Mouse (Mus musculus): ENCODE measurements around the gene Ccl2. TPM values are rescaled to one million over a fixed set of nuclear protein-coding genes. Genes with fewer than 3 reads are reported as not detected.

Ccl2 gene
- polyA plus RNA-seq, 1 experiment from 2014 or later, result 0.88 TPM

- Histone ChIP-seq H3K4me2 (ENCODE audit: low read depth, low read length, severe bottlenecking) (no peak within 1 kb of the TSS), H3K9ac (ENCODE audit: low read length) (no peak within 1 kb of the TSS), H3K4me3 (ENCODE audit: low read depth, low read length) (no peak within 1 kb of the TSS), H3K27ac (ENCODE audit: low read depth, low read length) (no peak within 1 kb of the TSS), H3K4me1 (replicated peaks; ENCODE audit: control insufficient read depth, insufficient read depth, low read length) (no peaks in the 10 kb centered on the region), H3K36me3 (ENCODE audit: control insufficient read depth, insufficient read depth, low read length) (no peaks in the 10 kb centered on the region), H3K27me3 (ENCODE audit: control insufficient read depth, insufficient read depth, low read length) (no peaks in the 10 kb centered on the region), H3K9me3 (ENCODE audit: control insufficient read depth, low read length) (no peaks in the 10 kb centered on the region)
- ATAC-seq (replicated peaks; ENCODE audit: low FRiP score) (no peak), DNase-seq (ENCODE audit: low spot score) (no peak)
- 74% methylated on average over 3 of the region's 3 CpGs for WGBS
Observed at GRCm38 (mm10) chr11:82045471-82045870, 10.1 kb downstream of the Ccl2 start, which contains the start of gene Ccl7. Ccl7 (plus strand) TSS chr11:82045712.

GRCm38 (mm10) chr11:82047746-82048415 lies 12.5 kb downstream of the Ccl2 start:
- H3K36me3 ChIP-seq (ENCODE audit: control insufficient read depth, insufficient read depth, low read length), result no peaks in the 10 kb centered on the region
- WGBS, result 50% methylated on average over 6 of the region's 6 CpGs
- no peak overlapping the region for H3K27ac ChIP-seq (ENCODE audit: low read depth, low read length)
- H3K9ac ChIP-seq (ENCODE audit: low read length), result no peak overlapping the region
- no peak for ATAC-seq (replicated peaks; ENCODE audit: low FRiP score)
- H3K4me2 ChIP-seq (ENCODE audit: low read depth, low read length, severe bottlenecking), result no peak overlapping the region
- H3K9me3 ChIP-seq (ENCODE audit: control insufficient read depth, low read length), result no peaks in the 10 kb centered on the region
- H3K4me1 ChIP-seq (replicated peaks; ENCODE audit: control insufficient read depth, insufficient read depth, low read length), result no peaks in the 10 kb centered on the region
- H3K27me3 ChIP-seq (ENCODE audit: control insufficient read depth, insufficient read depth, low read length), result no peaks in the 10 kb centered on the region
- DNase-seq (ENCODE audit: low spot score), result peak; percentile 64
- H3K4me3 ChIP-seq (ENCODE audit: low read depth, low read length), result no peak overlapping the region

- no peaks in the 10 kb centered on the region for H3K4me1 ChIP-seq (replicated peaks; ENCODE audit: control insufficient read depth, insufficient read depth, low read length)
- H3K4me3 ChIP-seq (ENCODE audit: low read depth, low read length), result no peak overlapping the region
- H3K36me3 ChIP-seq (ENCODE audit: control insufficient read depth, insufficient read depth, low read length), result no peaks in the 10 kb centered on the region
- ATAC-seq (replicated peaks; ENCODE audit: low FRiP score), result no peak
- H3K9me3 ChIP-seq (ENCODE audit: control insufficient read depth, low read length), result no peaks in the 10 kb centered on the region
- no peak overlapping the region for H3K4me2 ChIP-seq (ENCODE audit: low read depth, low read length, severe bottlenecking)
- H3K27ac ChIP-seq (ENCODE audit: low read depth, low read length), result no peak overlapping the region
- no peaks in the 10 kb centered on the region for H3K27me3 ChIP-seq (ENCODE audit: control insufficient read depth, insufficient read depth, low read length)
- WGBS, result 88% methylated on average over 7 of the region's 7 CpGs
- no peak overlapping the region for H3K9ac ChIP-seq (ENCODE audit: low read length)
- no peak for DNase-seq (ENCODE audit: low spot score)
Observed at GRCm38 (mm10) chr11:82053849-82054248, 18.5 kb downstream of the Ccl2 start.

GRCm38 (mm10) chr11:82057646-82058045 lies 22.3 kb downstream of the Ccl2 start, which contains the start of gene Ccl11:
Ccl11 (plus strand) TSS chr11:82057823.
- DNase-seq (ENCODE audit: low spot score) (no peak), ATAC-seq (replicated peaks; ENCODE audit: low FRiP score) (no peak)
- H3K27me3 ChIP-seq (ENCODE audit: control insufficient read depth, insufficient read depth, low read length), result no peaks in the 10 kb centered on the region
- H3K9me3 ChIP-seq (ENCODE audit: control insufficient read depth, low read length), result no peaks in the 10 kb centered on the region
- H3K4me2 ChIP-seq (ENCODE audit: low read depth, low read length, severe bottlenecking), result no peak within 1 kb of the TSS
- H3K4me1 ChIP-seq (replicated peaks; ENCODE audit: control insufficient read depth, insufficient read depth, low read length), result no peaks in the 10 kb centered on the region
- H3K27ac ChIP-seq (ENCODE audit: low read depth, low read length), result no peak within 1 kb of the TSS
- H3K4me3 ChIP-seq (ENCODE audit: low read depth, low read length), result no peak within 1 kb of the TSS
- no peaks in the 10 kb centered on the region for H3K36me3 ChIP-seq (ENCODE audit: control insufficient read depth, insufficient read depth, low read length)
- 83% methylated on average over 6 of the region's 6 CpGs for WGBS
- no peak within 1 kb of the TSS for H3K9ac ChIP-seq (ENCODE audit: low read length)

GRCm38 (mm10) chr11:82062226-82062625 lies 26.9 kb downstream of the Ccl2 start:
- WGBS, result 75% methylated on average over 3 of the region's 3 CpGs

GRCm38 (mm10) chr11:82063454-82063853 lies 28.1 kb downstream of the Ccl2 start:
- no peak overlapping the region for H3K9ac ChIP-seq (ENCODE audit: low read length)
- H3K36me3 ChIP-seq (ENCODE audit: control insufficient read depth, insufficient read depth, low read length), result no peaks in the 10 kb centered on the region
- no peak overlapping the region for H3K27ac ChIP-seq (ENCODE audit: low read depth, low read length)
- no peaks in the 10 kb centered on the region for H3K4me1 ChIP-seq (replicated peaks; ENCODE audit: control insufficient read depth, insufficient read depth, low read length)
- no peaks in the 10 kb centered on the region for H3K9me3 ChIP-seq (ENCODE audit: control insufficient read depth, low read length)
- ATAC-seq (replicated peaks; ENCODE audit: low FRiP score) (no peak), DNase-seq (ENCODE audit: low spot score) (no peak)
- WGBS, result 86% methylated on average over 2 of the region's 2 CpGs
- no peaks in the 10 kb centered on the region for H3K27me3 ChIP-seq (ENCODE audit: control insufficient read depth, insufficient read depth, low read length)
- no peak overlapping the region for H3K4me2 ChIP-seq (ENCODE audit: low read depth, low read length, severe bottlenecking)
- H3K4me3 ChIP-seq (ENCODE audit: low read depth, low read length), result no peak overlapping the region

More at GRCm38 (mm10) chr11:82062226-82062625, 26.9 kb downstream of the Ccl2 start:
- H3K27me3 ChIP-seq (ENCODE audit: control insufficient read depth, insufficient read depth, low read length), result no peaks in the 10 kb centered on the region
- no peaks in the 10 kb centered on the region for H3K4me1 ChIP-seq (replicated peaks; ENCODE audit: control insufficient read depth, insufficient read depth, low read length)
- H3K9ac ChIP-seq (ENCODE audit: low read length), result no peak overlapping the region
- no peak overlapping the region for H3K4me3 ChIP-seq (ENCODE audit: low read depth, low read length)
- no peak overlapping the region for H3K4me2 ChIP-seq (ENCODE audit: low read depth, low read length, severe bottlenecking)
- H3K27ac ChIP-seq (ENCODE audit: low read depth, low read length), result no peak overlapping the region
- ATAC-seq (replicated peaks; ENCODE audit: low FRiP score) (no peak), DNase-seq (ENCODE audit: low spot score) (no peak)
- no peaks in the 10 kb centered on the region for H3K9me3 ChIP-seq (ENCODE audit: control insufficient read depth, low read length)
- H3K36me3 ChIP-seq (ENCODE audit: control insufficient read depth, insufficient read depth, low read length), result no peaks in the 10 kb centered on the region

GRCm38 (mm10) chr11:82066953-82067571 lies 31.7 kb downstream of the Ccl2 start:
- Histone ChIP-seq H3K27me3 (ENCODE audit: control insufficient read depth, insufficient read depth, low read length) (no peaks in the 10 kb centered on the region), H3K27ac (ENCODE audit: low read depth, low read length) (no peak overlapping the region), H3K9ac (ENCODE audit: low read length) (no peak overlapping the region), H3K9me3 (ENCODE audit: control insufficient read depth, low read length) (no peaks in the 10 kb centered on the region), H3K36me3 (ENCODE audit: control insufficient read depth, insufficient read depth, low read length) (no peaks in the 10 kb centered on the region), H3K4me1 (replicated peaks; ENCODE audit: control insufficient read depth, insufficient read depth, low read length) (no peaks in the 10 kb centered on the region), H3K4me3 (ENCODE audit: low read depth, low read length) (no peak overlapping the region), H3K4me2 (ENCODE audit: low read depth, low read length, severe bottlenecking) (no peak overlapping the region)
- DNase-seq (ENCODE audit: low spot score) (no peak), ATAC-seq (replicated peaks; ENCODE audit: low FRiP score) (no peak)
- 82% methylated on average over 7 of the region's 7 CpGs for WGBS

- DNase-seq (ENCODE audit: low spot score) (no peak), ATAC-seq (replicated peaks; ENCODE audit: low FRiP score) (no peak)
- H3K9me3 ChIP-seq (ENCODE audit: control insufficient read depth, low read length), result no peaks in the 10 kb centered on the region
- H3K4me3 ChIP-seq (ENCODE audit: low read depth, low read length), result no peak overlapping the region
- H3K9ac ChIP-seq (ENCODE audit: low read length), result no peak overlapping the region
- WGBS, result 76% methylated on average over 3 of the region's 3 CpGs
- H3K27ac ChIP-seq (ENCODE audit: low read depth, low read length), result no peak overlapping the region
- H3K4me2 ChIP-seq (ENCODE audit: low read depth, low read length, severe bottlenecking), result no peak overlapping the region
- H3K27me3 ChIP-seq (ENCODE audit: control insufficient read depth, insufficient read depth, low read length), result no peaks in the 10 kb centered on the region
- H3K4me1 ChIP-seq (replicated peaks; ENCODE audit: control insufficient read depth, insufficient read depth, low read length), result no peaks in the 10 kb centered on the region
- no peaks in the 10 kb centered on the region for H3K36me3 ChIP-seq (ENCODE audit: control insufficient read depth, insufficient read depth, low read length)
Observed at GRCm38 (mm10) chr11:82071076-82071475, 35.7 kb downstream of the Ccl2 start.

GRCm38 (mm10) chr11:82072374-82072773 lies 37.0 kb downstream of the Ccl2 start:
- no peaks in the 10 kb centered on the region for H3K4me1 ChIP-seq (replicated peaks; ENCODE audit: control insufficient read depth, insufficient read depth, low read length)
- H3K27ac ChIP-seq (ENCODE audit: low read depth, low read length), result no peak overlapping the region
- no peak overlapping the region for H3K4me2 ChIP-seq (ENCODE audit: low read depth, low read length, severe bottlenecking)
- WGBS, result 84% methylated on average over 1 of the region's 1 CpGs
- no peak overlapping the region for H3K9ac ChIP-seq (ENCODE audit: low read length)
- H3K4me3 ChIP-seq (ENCODE audit: low read depth, low read length), result no peak overlapping the region
- no peaks in the 10 kb centered on the region for H3K36me3 ChIP-seq (ENCODE audit: control insufficient read depth, insufficient read depth, low read length)
- DNase-seq (ENCODE audit: low spot score), result no peak
- ATAC-seq (replicated peaks; ENCODE audit: low FRiP score), result no peak
- no peaks in the 10 kb centered on the region for H3K27me3 ChIP-seq (ENCODE audit: control insufficient read depth, insufficient read depth, low read length)
- no peaks in the 10 kb centered on the region for H3K9me3 ChIP-seq (ENCODE audit: control insufficient read depth, low read length)

All from forebrain, embryonic 11.5 days (tissue).